Mouse (Mus musculus): ENCODE data around the gene Fundc2. TPM values are rescaled to one million over a fixed set of nuclear protein-coding genes. Genes with fewer than 3 reads are reported as not detected.

The Fundc2 gene
- polyA plus RNA-seq, 1 experiment from 2014 or later: 83.5 TPM

- Histone ChIP-seq H3K4me3 (ENCODE audit: low read length) (no peak overlapping the region), H3K27me3 (ENCODE audit: control insufficient read depth, insufficient read depth, low read length) (no peaks in the 10 kb centered on the region), H3K27ac (ENCODE audit: low read length) (no peak overlapping the region), H3K9me3 (replicated peaks; ENCODE audit: control insufficient read depth, low read length) (no peaks in the 10 kb centered on the region), H3K4me1 (ENCODE audit: control insufficient read depth, insufficient read depth, low read length) (no peaks in the 10 kb centered on the region), H3K4me2 (ENCODE audit: low read depth, low read length) (no peak overlapping the region), H3K36me3 (ENCODE audit: control insufficient read depth, insufficient read depth) (no peaks in the 10 kb centered on the region), H3K9ac (ENCODE audit: low read length) (no peak overlapping the region)
- ATAC-seq (replicated peaks; ENCODE audit: extremely low read depth, insufficient read depth, low FRiP score): no peak
- 94% methylated on average over 1 of the region's 1 CpGs for WGBS
These were observed 27.5 kb downstream of the Fundc2 start for GRCm38 (mm10) chrX:75409711-75410110.

- Histone ChIP-seq H3K27me3 (ENCODE audit: control insufficient read depth, insufficient read depth, low read length) (no peaks in the 10 kb centered on the region), H3K9me3 (replicated peaks; ENCODE audit: control insufficient read depth, low read length) (no peaks in the 10 kb centered on the region), H3K4me2 (ENCODE audit: low read depth, low read length) (peak within 1 kb of the TSS; percentile 73), H3K9ac (ENCODE audit: low read length) (peak within 1 kb of the TSS; percentile 79), H3K4me3 (ENCODE audit: low read length) (peak within 1 kb of the TSS; percentile 67), H3K4me1 (ENCODE audit: control insufficient read depth, insufficient read depth, low read length) (no peaks in the 10 kb centered on the region), H3K36me3 (ENCODE audit: control insufficient read depth, insufficient read depth) (no peaks in the 10 kb centered on the region), H3K27ac (ENCODE audit: low read length) (peak within 1 kb of the TSS; percentile 93)
- ATAC-seq (replicated peaks; ENCODE audit: extremely low read depth, insufficient read depth, low FRiP score): peak; percentile 99
- 10% methylated on average over 52 of the region's 52 CpGs for whole genome bisulfite sequencing
These were observed 34.0 kb downstream of the Fundc2 start, which contains the start of the genes Cmc4, Mtcp1 and Brcc3 for GRCm38 (mm10) chrX:75415936-75416785. TSS of gene Cmc4 (minus strand) at chrX:75416584. TSS of gene Mtcp1 (minus strand) at chrX:75416588. TSS of gene Brcc3 (plus strand) at chrX:75416628.

Other genes with a start within 250 kb of the Fundc2 start
- not detected in 2 replicates for gene Smim9, start 218.6 kb upstream of the Fundc2 start, polyA plus RNA-seq (2015; fragmentation: Nextera tagmentation; extraction: Ambion mirVana)
- 0.95 and 2.0 TPM in 2 replicates for gene F8, start 216 bp downstream of the Fundc2 start, polyA plus RNA-seq (2015; fragmentation: Nextera tagmentation; extraction: Ambion mirVana)
- 18.2 and 22.0 TPM in 2 replicates for gene Cmc4, start 34.2 kb downstream of the Fundc2 start, polyA plus RNA-seq (2015; fragmentation: Nextera tagmentation; extraction: Ambion mirVana)
- 6.4 and 7.3 TPM in 2 replicates for gene Mtcp1, start 34.2 kb downstream of the Fundc2 start, polyA plus RNA-seq (2015; fragmentation: Nextera tagmentation; extraction: Ambion mirVana)
- 54.3 and 54.4 TPM in 2 replicates for gene Brcc3, start 34.2 kb downstream of the Fundc2 start, polyA plus RNA-seq (2015; fragmentation: Nextera tagmentation; extraction: Ambion mirVana)
- gene Vbp1, start 131.9 kb downstream of the Fundc2 start, polyA plus RNA-seq (2015; fragmentation: Nextera tagmentation; extraction: Ambion mirVana): 132 and 165 TPM in 2 replicates
- gene Rab39b, start 195.8 kb downstream of the Fundc2 start, polyA plus RNA-seq (2015; fragmentation: Nextera tagmentation; extraction: Ambion mirVana): 0.29 and 0.34 TPM in 2 replicates